7 mouse cellular contexts compared by ENCODE assay signal in genomic region chr10:78465472-78465871, GRCm38 (mm10). TPM values are rescaled to one million over a fixed set of nuclear protein-coding genes. Genes with fewer than 3 reads are reported as not detected.
DNase-seq lines count a peak whose midpoint lies in the region; ATAC-seq lines count a peak whose summit lies in the region.

No protein-coding gene starts in this region.

- 74% methylated on average over 3 of the region's 3 CpGs for WGBS in heart, embryonic 12.5 days
- 29% methylated on average over 3 of the region's 3 CpGs for WGBS in liver, embryonic 16.5 days (ENCODE audit: insufficient replicate concordance)

- peak overlapping the region; percentile 97 for H3K4me2 ChIP-seq in heart, embryonic 12.5 days
- no peak overlapping the region for H3K4me2 ChIP-seq in liver, embryonic 16.5 days (ENCODE audit: low read depth, low read length)

- no peaks in the 10 kb centered on the region for H3K36me3 ChIP-seq in heart, embryonic 12.5 days
- H3K36me3 ChIP-seq in liver, embryonic 16.5 days (ENCODE audit: control insufficient read depth, insufficient read depth): no peaks in the 10 kb centered on the region

- no peak overlapping the region for H3K9ac ChIP-seq in heart, embryonic 12.5 days
- H3K9ac ChIP-seq in liver, embryonic 16.5 days (ENCODE audit: low read depth, low read length): no peak overlapping the region

- no peak for ATAC-seq in heart, embryonic 12.5 days (ENCODE audit: insufficient number of reproducible peaks, low FRiP score)
- no peak for ATAC-seq in liver, embryonic 16.5 days (ENCODE audit: low read depth)
- ATAC-seq in erythroid progenitor cell, adult 5-6 weeks (replicated peaks; ENCODE audit: low FRiP score, poor library complexity, severe bottlenecking): no peak

- DNase-seq in spleen, postnatal 36 days (ENCODE audit: low spot score in 2 of 2): peak; percentile 32 to 45
- no peak for DNase-seq in spleen, postnatal 14 days (ENCODE audit: low spot score in 2 of 2)
- peak; percentile 33 to 36 for DNase-seq in thymus, postnatal 36 days
- DNase-seq in frontal cortex, postnatal 36 days (ENCODE audit: low spot score in 2 of 2): no peak

- H3K27ac ChIP-seq in heart, embryonic 12.5 days (ENCODE audit: poor library complexity, severe bottlenecking): no peak overlapping the region
- H3K27ac ChIP-seq in liver, embryonic 16.5 days (ENCODE audit: low read length): 0 out of 2 replicates have a peak overlapping the region, but pooled peaks have one; percentile 9

- H3K4me3 ChIP-seq in heart, embryonic 12.5 days: no peak overlapping the region
- no peak overlapping the region for H3K4me3 ChIP-seq in liver, embryonic 16.5 days (ENCODE audit: low read depth, low read length)

- no peaks in the 10 kb centered on the region for H3K9me3 ChIP-seq in heart, embryonic 12.5 days (replicated peaks)
- H3K9me3 ChIP-seq in liver, embryonic 16.5 days (replicated peaks; ENCODE audit: control insufficient read depth, low read length): no peaks in the 10 kb centered on the region

- H3K27me3 ChIP-seq in heart, embryonic 12.5 days (replicated peaks): 0 out of 2 replicates have a peak, but pooled peaks cover 8% of the 10 kb centered on the region
- H3K27me3 ChIP-seq in liver, embryonic 16.5 days (ENCODE audit: control insufficient read depth, insufficient read depth, low read depth, low read length): no peaks in the 10 kb centered on the region

- H3K4me1 ChIP-seq in heart, embryonic 12.5 days (replicated peaks): peaks cover 21% of the 10 kb centered on the region
- peaks cover 18% of the 10 kb centered on the region for H3K4me1 ChIP-seq in liver, embryonic 16.5 days (ENCODE audit: control insufficient read depth, low read depth, low read length)

RNA-seq across cellular contexts. Expression of gene Pdxk, which starts 0.7 kb away (rescaled TPM):
- 5.4 and 5.5 TPM in 2 replicates for polyA plus RNA-seq in heart, embryonic 12.5 days (2016; fragmentation: Nextera tagmentation; extraction: Ambion mirVana)
- polyA plus RNA-seq in liver, embryonic 16.5 days (2015; fragmentation: Nextera tagmentation; extraction: Ambion mirVana): 5.4 and 6.4 TPM in 2 replicates
- 1.1 and 3.4 TPM in 2 replicates for total RNA-seq in erythroid progenitor cell, adult 5-6 weeks (2015; ENCODE audit: low replicate concordance)
- 0.90 and 2.6 TPM in 2 replicates for total RNA-seq in erythroid progenitor cell, adult 5-6 weeks (2017; ENCODE audit: low replicate concordance)

RNA-seq across cellular contexts. Expression of gene Cstb, which starts 40.0 kb away (rescaled TPM):
- polyA plus RNA-seq in heart, embryonic 12.5 days (2016; fragmentation: Nextera tagmentation; extraction: Ambion mirVana): 119 and 123 TPM in 2 replicates
- polyA plus RNA-seq in liver, embryonic 16.5 days (2015; fragmentation: Nextera tagmentation; extraction: Ambion mirVana): 93.9 and 102 TPM in 2 replicates
- 14.3 TPM in 1 of 2 replicates, not detected in the other for total RNA-seq in erythroid progenitor cell, adult 5-6 weeks (2015; ENCODE audit: low replicate concordance)
- 6.7 TPM in 1 of 2 replicates, not detected in the other for total RNA-seq in erythroid progenitor cell, adult 5-6 weeks (2017; ENCODE audit: low replicate concordance)

RNA-seq across cellular contexts. Expression of gene Olfr1358, which starts 51.8 kb away (rescaled TPM):
- polyA plus RNA-seq in heart, embryonic 12.5 days (2016; fragmentation: Nextera tagmentation; extraction: Ambion mirVana): not detected in 2 replicates
- not detected in 2 replicates for polyA plus RNA-seq in liver, embryonic 16.5 days (2015; fragmentation: Nextera tagmentation; extraction: Ambion mirVana)
- not detected in 2 replicates for total RNA-seq in erythroid progenitor cell, adult 5-6 weeks (2015; ENCODE audit: low replicate concordance)
- not detected in 2 replicates for total RNA-seq in erythroid progenitor cell, adult 5-6 weeks (2017; ENCODE audit: low replicate concordance)

RNA-seq across cellular contexts. Expression of gene Rrp1, which starts 52.6 kb away (rescaled TPM):
- 232 and 254 TPM in 2 replicates for polyA plus RNA-seq in heart, embryonic 12.5 days (2016; fragmentation: Nextera tagmentation; extraction: Ambion mirVana)
- 101 and 105 TPM in 2 replicates for polyA plus RNA-seq in liver, embryonic 16.5 days (2015; fragmentation: Nextera tagmentation; extraction: Ambion mirVana)
- 23.1 and 56.2 TPM in 2 replicates for total RNA-seq in erythroid progenitor cell, adult 5-6 weeks (2015; ENCODE audit: low replicate concordance)
- total RNA-seq in erythroid progenitor cell, adult 5-6 weeks (2017; ENCODE audit: low replicate concordance): 61.2 and 63.2 TPM in 2 replicates

Comparison
In these comparisons a context has a peak if more than half of its experiments do, and no peak if none do; other contexts are left out.
1. DNase-seq: peak in spleen, postnatal 36 days (2 of 2) and thymus, postnatal 36 days (2 of 2); none in spleen, postnatal 14 days (0 of 2) and frontal cortex, postnatal 36 days (0 of 2).